Mouse (Mus musculus) adrenal gland, postnatal 10 days (tissue): ENCODE results near the gene Gp1bb. TPM values are rescaled to one million over a fixed set of nuclear protein-coding genes. Genes with fewer than 3 reads are reported as not detected.
A peak's percentile ranks its signal among the peaks of the same experiment; 100 is the strongest.

Source experiments
- DNase-seq: peaks from one replicate; pipeline ENCODE4 v3.0.0; 2021; ENCODE audit warnings: mixed read lengths
- long read RNA-seq, 2 experiments: library from polyadenylated mRNA; stranded (forward); transcript quantifications; one replicate each; pipeline ENCODE4 v2.0.0; 2021
- total RNA-seq, 2 experiments: library from RNA; stranded (reverse); gene quantifications; 2 replicates each; pipeline ENCODE4 v1.2.3; 2021

Gene Gp1bb
- 1 to 10 TPM; 1.1 to 1.4 TPM for total RNA-seq
- long read RNA-seq, experiment 1, partial matches to known transcripts = 0 of 4 reads
- long read RNA-seq, experiment 1, other reads (novel, unspliced or antisense) = 0 of 4 reads
- long read RNA-seq, experiment 2, partial matches to known transcripts = 0 of 2 reads
- long read RNA-seq, experiment 2, other reads (novel, unspliced or antisense) = 0 of 2 reads

GRCm38 (mm10) chr16:18622019-18622418 is at the start of gene Gp1bb:
Gene Gp1bb (minus strand): TSS chr16:18622403.
- DNase-seq = no peak

GRCm38 (mm10) chr16:18669914-18670313 is 47.7 kb upstream of the Gp1bb start:
- DNase-seq = no peak

- DNase-seq = no peak
These were observed 36.4 kb upstream of the Gp1bb start for GRCm38 (mm10) chr16:18658597-18658996.

- no peak for DNase-seq
These were observed 33.3 kb upstream of the Gp1bb start for GRCm38 (mm10) chr16:18655372-18656098.

- DNase-seq = no peak
These were observed 31.3 kb upstream of the Gp1bb start for GRCm38 (mm10) chr16:18653290-18654160.

- DNase-seq = no peak
These were observed 26.9 kb upstream of the Gp1bb start for GRCm38 (mm10) chr16:18649126-18649525.

GRCm38 (mm10) chr16:18645329-18645728 is 23.1 kb upstream of the Gp1bb start:
- no peak for DNase-seq

- no peak for DNase-seq
These were observed 22.3 kb upstream of the Gp1bb start for GRCm38 (mm10) chr16:18644485-18644884.

- no peak for DNase-seq
These were observed 21.3 kb upstream of the Gp1bb start for GRCm38 (mm10) chr16:18643406-18643998.

- DNase-seq = no peak
These were observed 20.7 kb upstream of the Gp1bb start for GRCm38 (mm10) chr16:18642897-18643296.

GRCm38 (mm10) chr16:18642291-18642690 is 20.1 kb upstream of the Gp1bb start:
- no peak for DNase-seq

- DNase-seq = no peak
These were observed 17.3 kb upstream of the Gp1bb start for GRCm38 (mm10) chr16:18639382-18639929.

GRCm38 (mm10) chr16:18638396-18638795 is 16.2 kb upstream of the Gp1bb start:
- no peak for DNase-seq

GRCm38 (mm10) chr16:18636804-18637203 is 14.6 kb upstream of the Gp1bb start:
- DNase-seq = no peak

GRCm38 (mm10) chr16:18636401-18636800 is 14.2 kb upstream of the Gp1bb start:
- no peak for DNase-seq

GRCm38 (mm10) chr16:18633333-18633732 is 11.1 kb upstream of the Gp1bb start:
- no peak for DNase-seq

- DNase-seq = no peak
These were observed 10.6 kb upstream of the Gp1bb start for GRCm38 (mm10) chr16:18632816-18633215.

- DNase-seq = no peak
These were observed 9.9 kb upstream of the Gp1bb start for GRCm38 (mm10) chr16:18632059-18632458.

- no peak for DNase-seq
These were observed 8.9 kb upstream of the Gp1bb start for GRCm38 (mm10) chr16:18631141-18631540.

GRCm38 (mm10) chr16:18630291-18630690 is 8.1 kb upstream of the Gp1bb start:
- no peak for DNase-seq

GRCm38 (mm10) chr16:18629390-18630231 is 7.4 kb upstream of the Gp1bb start, which contains the start of gene Sept5:
Gene Sept5 (minus strand): TSS chr16:18629954.
- peak; percentile 81 for DNase-seq
